Mouse (Mus musculus) embryonic fibroblast, embryonic 13.5 days (primary cell): ENCODE results near the gene Ank3.

Source experiments
- CTCF ChIP-seq: IDR thresholded peaks from 2 replicates; pipeline ENCODE4 v1.5.1; 2011; ENCODE audit warnings: mild to moderate bottlenecking, control low read depth, low read length, moderate library complexity, borderline replicate concordance; ENCODE audit not compliant: insufficient read depth
- POLR2A ChIP-seq: IDR thresholded peaks from 2 replicates; pipeline ENCODE4 v1.6.1; 2011; ENCODE audit warnings: low read depth, mild to moderate bottlenecking, control low read depth, low read length, moderate library complexity

DNA sequence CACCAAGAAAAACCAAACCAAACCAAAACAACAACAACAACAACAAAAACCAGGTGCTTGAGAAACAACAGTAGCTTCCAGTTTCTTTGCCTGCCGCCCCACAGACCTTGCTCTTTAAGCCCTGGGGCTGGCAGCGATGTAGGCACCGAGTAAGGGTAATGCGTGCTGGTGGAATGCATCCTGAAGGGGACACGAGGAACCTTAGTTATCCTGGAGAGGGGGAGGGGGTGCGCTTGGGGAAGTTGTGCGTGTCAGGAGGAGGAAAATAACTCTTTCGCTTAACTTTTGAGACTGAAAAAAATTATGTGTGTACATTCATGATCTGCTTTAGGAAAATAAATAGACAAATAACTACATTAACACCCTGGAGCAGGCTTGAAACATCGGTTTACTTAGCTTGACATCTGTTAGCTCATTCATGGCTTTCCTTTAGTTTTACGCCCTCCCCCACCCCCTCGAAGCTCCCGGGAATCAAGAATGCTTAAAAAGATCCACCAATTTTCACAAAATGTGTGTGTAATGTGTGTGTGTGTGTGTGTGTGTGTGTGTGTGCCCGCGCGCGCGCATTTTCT is 1.3 kb downstream of the Ank3 start:
- no peak for TF ChIP-seq CTCF
- no peak for TF ChIP-seq POLR2A
